Mouse (Mus musculus) ES-Bruce4 (cell line): ENCODE data around the gene Abca2.

ENCODE experiments used
- CTCF ChIP-seq: IDR thresholded peaks from one replicate; pipeline ENCODE4 v1.8.1; 2011; ENCODE audit warnings: low read depth, low read length
- POLR2A ChIP-seq: IDR thresholded peaks from one replicate; pipeline ENCODE4 v1.8.1; 2011; ENCODE audit warnings: low read length; ENCODE audit not compliant: insufficient read depth

DNA sequence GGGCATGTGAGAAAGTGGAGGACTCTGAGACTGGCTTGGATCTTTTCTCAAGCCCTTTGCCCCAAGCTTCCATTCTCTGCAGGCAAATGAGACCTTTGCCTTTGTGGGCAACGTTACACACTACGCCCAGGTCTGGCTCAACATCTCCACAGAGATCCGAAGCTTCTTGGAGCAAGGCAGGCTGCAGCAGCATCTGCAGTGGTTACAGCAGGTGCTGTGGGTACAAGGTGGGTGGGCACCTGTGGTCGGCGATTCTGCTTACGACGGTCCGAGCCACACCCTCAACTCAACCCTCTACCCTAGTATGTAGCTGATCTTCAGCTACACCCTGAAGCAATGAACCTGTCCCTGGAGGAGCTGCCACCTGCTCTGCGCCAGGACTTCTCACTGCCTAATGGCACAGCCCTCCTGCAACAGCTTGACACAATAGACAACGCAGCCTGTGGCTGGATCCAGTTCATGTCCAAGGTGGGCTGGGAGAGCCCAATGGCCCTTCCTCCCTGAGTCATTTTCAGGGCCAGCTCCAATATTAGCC lies 7.8 kb downstream of the Abca2 start:
- TF ChIP-seq POLR2A (no peak), CTCF (no peak)
